Mouse (Mus musculus) liver, embryonic 14.5 days (tissue): ENCODE measurements around the gene Mgat4c. TPM values are rescaled to one million over a fixed set of nuclear protein-coding genes. Genes with fewer than 3 reads are reported as not detected.
"Not testable (repeated sequence)": the region's sequence is repeated elsewhere in the genome, so short reads cannot be mapped to it uniquely, and the experiment has no call there.

Experiments
- ATAC-seq: fragments of 200-750 bp; cut with Nextera tagmentation; 2 replicates; pipeline ENCODE4 v1.8.0; 2017; ENCODE audit warnings: moderate number of reproducible peaks, mild to moderate bottlenecking, moderate library complexity; ENCODE audit not compliant: insufficient read depth
- DNase-seq, 3 experiments: peaks; one replicate each; pipeline ENCODE4 v3.0.0-alpha.2; 2012 to 2013; ENCODE audit warnings: low read depth in 3 of 3, low spot score in 3 of 3
- H3K27ac ChIP-seq: fragments of 300-500 bp; sonication (generic); 2 replicates; pipeline ENCODE4 v1.5.1; 2014; ENCODE audit warnings: moderate library complexity, mild to moderate bottlenecking, control low read depth, inconsistent platforms
- H3K27me3 ChIP-seq: fragments of 300-500 bp; sonication (generic); 2 replicates; pipeline ENCODE4 v1.6.1; 2014; ENCODE audit warnings: mild to moderate bottlenecking, low read length, moderate library complexity; ENCODE audit not compliant: control insufficient read depth, insufficient read depth
- H3K36me3 ChIP-seq: fragments of 300-500 bp; sonication (generic); replicated peaks from 2 replicates; pipeline ENCODE4 v1.6.1; 2014; ENCODE audit warnings: low read depth; ENCODE audit not compliant: control insufficient read depth, insufficient read depth
- H3K4me1 ChIP-seq, 2 experiments: fragments of 200-500 bp in 1 of 2; fragments of 300-500 bp in 1 of 2; sonication (generic) in 1 of 2; replicated peaks; 2 replicates each; pipeline ENCODE4 v1.6.1; 2012 to 2014; ENCODE audit warnings: antibody characterized with exemption in 1 of 2, inconsistent platforms in 1 of 2, low read length in 1 of 2; ENCODE audit not compliant: control insufficient read depth in 2 of 2, insufficient read depth in 2 of 2
- H3K4me2 ChIP-seq: fragments of 300-500 bp; sonication (generic); 2 replicates; pipeline ENCODE4 v1.6.1; 2014; ENCODE audit warnings: low read depth, mild to moderate bottlenecking, control low read depth, moderate library complexity
- H3K4me3 ChIP-seq, 2 experiments: fragments of 200-500 bp in 1 of 2; fragments of 300-500 bp in 1 of 2; sonication (generic) in 1 of 2; 2 replicates each; pipeline ENCODE4 v1.5.1; 2012 to 2014; ENCODE audit warnings: low read depth in 2 of 2, low read length in 2 of 2, mild to moderate bottlenecking in 2 of 2, control low read depth in 1 of 2, inconsistent platforms in 1 of 2, moderate library complexity in 1 of 2; ENCODE audit not compliant: insufficient read depth in 1 of 2
- H3K9ac ChIP-seq: fragments of 300-500 bp; sonication (generic); replicated peaks from 2 replicates; pipeline ENCODE4 v1.6.1; 2014; ENCODE audit warnings: mild to moderate bottlenecking, control low read depth, moderate library complexity
- H3K9me3 ChIP-seq: fragments of 300-500 bp; sonication (generic); 2 replicates; pipeline ENCODE4 v1.6.1; 2016; ENCODE audit warnings: low read length, mixed read lengths; ENCODE audit not compliant: control insufficient read depth
- CTCF ChIP-seq: IDR thresholded peaks from 2 replicates; pipeline ENCODE4 v1.5.1; 2016; ENCODE audit warnings: antibody characterized with exemption, low read depth, control low read depth
- EP300 ChIP-seq: IDR thresholded peaks from 2 replicates; pipeline ENCODE4 v1.6.1; 2016; ENCODE audit warnings: antibody characterized with exemption, low read depth
- WGBS: fragments of 180-500 bp; shearing (Covaris S2); extraction: QIAGEN DNeasy Blood & Tissue Kit; methylation state at CpG from one replicate; pipeline ENCODE4 v1.1.7; 2014; ENCODE audit not compliant: insufficient replicate concordance; 5-methylcytosine and 5-hydroxymethylcytosine counted together
- polyA plus RNA-seq, 2 experiments: library from polyadenylated mRNA; depleted of rRNA in 1 of 2; stranded (reverse) in 1 of 2; unstranded in 1 of 2; fragments of >200 nt; fragmentation: Nextera tagmentation in 1 of 2; extraction: Ambion mirVana in 1 of 2; gene quantifications; 2 replicates each; pipeline versions ENCODE4 v1.2.1 to v1.2.3; 2012 to 2014

Mgat4c gene
- polyA plus RNA-seq, 2 experiments = not detected

DNA sequence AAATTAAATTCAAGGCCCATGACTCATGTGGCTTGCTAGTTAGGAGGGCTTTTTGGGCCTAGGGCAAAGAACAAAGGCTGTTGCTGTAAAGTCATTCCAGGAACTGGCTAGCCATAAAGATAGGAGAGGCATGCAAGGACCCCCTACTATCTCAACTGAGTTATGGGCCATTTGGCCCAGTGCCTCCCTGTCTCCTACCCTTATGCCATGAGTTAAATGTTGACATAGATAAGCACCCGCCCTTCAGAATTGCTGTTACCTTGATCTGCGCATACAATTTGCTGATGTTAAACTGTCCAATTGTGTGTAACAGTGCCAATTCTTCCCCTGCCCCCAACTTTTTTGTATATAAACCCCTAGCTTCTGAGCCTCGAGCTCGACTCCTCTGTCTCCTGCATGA, 692.8 kb downstream of the Mgat4c start:
- TF ChIP-seq EP300 (no peak), CTCF (no peak)
- H3K9ac ChIP-seq = no peak overlapping the region
- ATAC-seq (no peak), DNase-seq (no peak)
- no peaks in the 10 kb centered on the region for H3K27me3 ChIP-seq
- H3K4me3 ChIP-seq = no peak overlapping the region
- H3K4me2 ChIP-seq = no peak overlapping the region
- H3K27ac ChIP-seq = no peak overlapping the region
- WGBS = 58% methylated on average over 4 of the region's 4 CpGs
- H3K36me3 ChIP-seq = no peaks in the 10 kb centered on the region
- no peaks in the 10 kb centered on the region for H3K9me3 ChIP-seq
- H3K4me1 ChIP-seq = no peaks in the 10 kb centered on the region

GRCm38 (mm10) chr10:102377377-102377776, 696.1 kb downstream of the Mgat4c start:
- H3K36me3 ChIP-seq = no peaks in the 10 kb centered on the region
- WGBS = 55% methylated on average over 4 of the region's 4 CpGs
- no peaks in the 10 kb centered on the region for H3K27me3 ChIP-seq
- H3K27ac ChIP-seq = no peak overlapping the region
- H3K9me3 ChIP-seq = no peaks in the 10 kb centered on the region
- no peak for TF ChIP-seq CTCF
- TF ChIP-seq EP300 = no peak
- no peak overlapping the region for H3K4me2 ChIP-seq
- H3K9ac ChIP-seq = no peak overlapping the region
- ATAC-seq = no peak
- no peak for DNase-seq
- H3K4me1 ChIP-seq = no peaks in the 10 kb centered on the region
- H3K4me3 ChIP-seq = no peak overlapping the region

DNA sequence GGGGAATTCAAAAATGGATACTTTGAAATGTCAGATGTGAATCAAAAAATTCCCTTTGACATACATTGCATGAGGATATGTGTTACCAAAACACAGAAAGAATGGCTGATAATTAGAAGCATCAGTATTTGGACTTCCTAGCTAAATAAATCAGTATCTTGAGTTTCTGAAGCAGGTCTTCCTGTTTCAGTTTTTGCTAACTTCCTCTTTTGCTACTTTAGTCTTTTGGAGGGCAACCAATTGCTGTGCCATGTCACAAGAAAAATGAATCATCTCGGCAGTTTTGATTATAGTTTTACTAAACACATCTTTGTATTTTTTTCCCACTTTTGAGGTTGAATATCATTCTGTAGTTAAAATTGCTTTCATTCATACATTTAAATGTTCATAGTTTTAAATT, 707.9 kb downstream of the Mgat4c start:
- Histone ChIP-seq H3K27ac (no peak overlapping the region), H3K9ac (no peak overlapping the region), H3K4me1 (no peaks in the 10 kb centered on the region), H3K27me3 (no peaks in the 10 kb centered on the region), H3K9me3 (no peaks in the 10 kb centered on the region), H3K4me3 (no peak overlapping the region), H3K4me2 (no peak overlapping the region), H3K36me3 (no peaks in the 10 kb centered on the region)
- DNase-seq (no peak), ATAC-seq (no peak)
- WGBS = 38% methylated on average over 1 of the region's 1 CpGs
- no peak for TF ChIP-seq EP300
- no peak for TF ChIP-seq CTCF

DNA sequence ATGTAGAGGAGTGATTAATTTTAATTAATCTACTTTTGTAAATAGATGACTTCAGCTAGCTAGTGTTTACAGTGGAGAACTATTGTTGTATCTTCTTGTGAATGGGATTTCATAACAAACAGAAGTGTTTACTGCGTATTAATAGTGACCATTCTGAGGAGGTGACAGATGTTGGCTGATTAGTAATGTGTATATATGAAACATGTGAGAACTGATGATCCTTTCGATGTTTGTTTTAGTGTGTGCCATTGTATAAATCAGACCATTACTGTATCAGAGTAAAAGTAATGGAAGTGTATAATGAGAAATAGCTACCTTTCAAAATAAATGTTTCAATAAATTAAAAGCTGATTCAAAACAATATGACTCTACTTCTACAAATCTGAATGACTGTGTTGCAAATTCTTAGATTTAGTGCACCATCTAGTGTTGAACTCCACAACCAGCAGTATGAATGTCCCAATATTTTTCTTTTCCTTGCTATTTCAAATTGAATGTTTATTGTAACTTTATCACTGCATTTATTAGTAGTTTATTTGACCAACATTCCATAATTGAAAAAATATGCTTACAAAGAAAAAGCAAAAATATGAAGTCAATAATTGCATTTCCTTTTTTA, 736.5 kb downstream of the Mgat4c start:
- ATAC-seq = no peak
- Histone ChIP-seq H3K4me3 (no peak overlapping the region), H3K27me3 (no peaks in the 10 kb centered on the region), H3K9ac (no peak overlapping the region), H3K27ac (no peak overlapping the region), H3K36me3 (no peaks in the 10 kb centered on the region), H3K4me2 (no peak overlapping the region), H3K4me1 (no peaks in the 10 kb centered on the region), H3K9me3 (no peaks in the 10 kb centered on the region)
- TF ChIP-seq EP300 (no peak), CTCF (no peak)
- no peak for DNase-seq
- WGBS = 68% methylated on average over 2 of the region's 2 CpGs

DNA sequence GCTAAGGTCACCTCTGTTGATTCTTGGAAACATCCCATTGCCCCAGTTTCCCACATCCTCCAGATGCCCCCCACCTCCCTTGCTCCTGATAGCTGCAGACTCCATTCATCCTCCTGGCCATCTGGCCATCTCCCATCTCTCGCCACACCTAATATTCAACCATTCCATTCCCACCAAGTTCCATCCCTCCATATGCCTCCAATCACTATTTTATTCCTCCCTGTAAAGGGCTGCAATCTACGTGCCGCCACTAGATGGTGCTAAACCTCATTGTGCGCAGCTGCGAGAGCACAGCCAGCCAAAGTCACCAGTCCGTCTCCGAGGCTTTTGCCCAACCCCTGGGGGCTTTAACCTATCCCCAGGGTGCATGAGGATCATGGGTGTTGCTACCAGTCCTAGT, 753.8 kb downstream of the Mgat4c start:
- 3% methylated on average over 5 of the region's 7 CpGs for WGBS
- H3K9me3 ChIP-seq, H3K4me1 ChIP-seq, H3K27ac ChIP-seq, DNase-seq, ATAC-seq, H3K36me3 ChIP-seq, H3K4me2 ChIP-seq, H3K27me3 ChIP-seq, H3K9ac ChIP-seq, H3K4me3 ChIP-seq: not testable (repeated sequence)
- TF ChIP-seq CTCF = peak; percentile 53
